Mouse (Mus musculus) lung, embryonic 15.5 days (tissue): ENCODE data around the gene Vmn2r73. TPM values are rescaled to one million over a fixed set of nuclear protein-coding genes. Genes with fewer than 3 reads are reported as not detected.
"Not testable (repeated sequence)": the region's sequence is repeated elsewhere in the genome, so short reads cannot be mapped to it uniquely, and the experiment has no call there.

Experiments used
- ATAC-seq: fragments of 200-750 bp; cut with Nextera tagmentation; 2 replicates; pipeline ENCODE4 v1.8.0; 2017; ENCODE audit warnings: moderate number of reproducible peaks, borderline replicate concordance; ENCODE audit not compliant: low FRiP score, low TSS enrichment; ENCODE audit errors: extremely low read depth
- H3K27ac ChIP-seq: fragments of 300-500 bp; sonication (generic); 2 replicates; pipeline ENCODE4 v1.5.1; 2015; ENCODE audit warnings: moderate library complexity, mild to moderate bottlenecking, inconsistent platforms
- H3K27me3 ChIP-seq: fragments of 300-500 bp; sonication (generic); 2 replicates; pipeline ENCODE4 v1.6.1; 2015; ENCODE audit warnings: inconsistent platforms
- H3K36me3 ChIP-seq: fragments of 300-500 bp; sonication (generic); 2 replicates; pipeline ENCODE4 v1.6.1; 2015; ENCODE audit warnings: inconsistent platforms
- H3K4me1 ChIP-seq: fragments of 300-500 bp; sonication (generic); 2 replicates; pipeline ENCODE4 v1.6.1; 2015; ENCODE audit warnings: inconsistent platforms
- H3K4me2 ChIP-seq: fragments of 300-500 bp; sonication (generic); 2 replicates; pipeline ENCODE4 v1.6.1; 2015; ENCODE audit warnings: inconsistent platforms, mild to moderate bottlenecking, moderate library complexity
- H3K4me3 ChIP-seq: fragments of 300-500 bp; sonication (generic); 2 replicates; pipeline ENCODE4 v1.5.1; 2015; ENCODE audit warnings: mild to moderate bottlenecking, inconsistent platforms
- H3K9ac ChIP-seq: fragments of 300-500 bp; sonication (generic); 2 replicates; pipeline ENCODE4 v1.6.1; 2015; ENCODE audit warnings: inconsistent platforms
- H3K9me3 ChIP-seq: fragments of 300-500 bp; sonication (generic); 2 replicates; pipeline ENCODE4 v1.6.1; 2016; ENCODE audit warnings: inconsistent platforms
- WGBS: fragments of 180-500 bp; shearing (Covaris S2); methylation state at CpG from one replicate; pipeline ENCODE4 v1.1.7; 2015; 5-methylcytosine and 5-hydroxymethylcytosine counted together
- polyA plus RNA-seq: library from polyadenylated mRNA; unstranded; fragments of >200 nt; fragmentation: Nextera tagmentation; extraction: Ambion mirVana; gene quantifications from 2 replicates; pipeline ENCODE4 v1.2.1, GENCODE M21; 2015

The Vmn2r73 gene
- not detected in 2 replicates for polyA plus RNA-seq

DNA sequence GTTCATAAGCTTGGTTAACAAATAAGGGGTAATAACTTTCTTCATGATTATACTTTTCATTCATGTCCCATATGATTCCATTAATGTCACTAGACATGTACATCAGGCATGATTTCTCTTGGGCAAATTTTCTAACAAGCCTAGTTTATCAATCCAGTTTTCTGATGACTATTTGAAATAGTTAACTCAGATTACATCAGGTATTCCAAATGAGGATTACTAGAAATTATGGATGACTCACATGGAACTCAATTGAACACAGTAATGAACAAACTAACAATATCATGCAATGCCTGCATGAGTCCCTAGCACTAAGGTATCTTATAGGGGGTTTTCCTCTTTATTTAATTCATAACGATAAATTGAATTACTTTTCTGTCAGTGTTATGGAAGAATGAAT is at the start of gene Vmn2r73:
Gene Vmn2r73, minus strand, starts transcription at position 101 of the 400 bp plus-strand sequence.
- Histone ChIP-seq H3K4me3 (no peak within 1 kb of the TSS), H3K9me3 (no peaks in the 10 kb centered on the region), H3K4me2 (no peak within 1 kb of the TSS), H3K27me3 (no peaks in the 10 kb centered on the region), H3K36me3 (no peaks in the 10 kb centered on the region), H3K4me1 (no peaks in the 10 kb centered on the region), H3K27ac (no peak within 1 kb of the TSS), H3K9ac (no peak within 1 kb of the TSS)
- 76% methylated on average over 1 of the region's 1 CpGs for WGBS
- ATAC-seq: no peak

DNA sequence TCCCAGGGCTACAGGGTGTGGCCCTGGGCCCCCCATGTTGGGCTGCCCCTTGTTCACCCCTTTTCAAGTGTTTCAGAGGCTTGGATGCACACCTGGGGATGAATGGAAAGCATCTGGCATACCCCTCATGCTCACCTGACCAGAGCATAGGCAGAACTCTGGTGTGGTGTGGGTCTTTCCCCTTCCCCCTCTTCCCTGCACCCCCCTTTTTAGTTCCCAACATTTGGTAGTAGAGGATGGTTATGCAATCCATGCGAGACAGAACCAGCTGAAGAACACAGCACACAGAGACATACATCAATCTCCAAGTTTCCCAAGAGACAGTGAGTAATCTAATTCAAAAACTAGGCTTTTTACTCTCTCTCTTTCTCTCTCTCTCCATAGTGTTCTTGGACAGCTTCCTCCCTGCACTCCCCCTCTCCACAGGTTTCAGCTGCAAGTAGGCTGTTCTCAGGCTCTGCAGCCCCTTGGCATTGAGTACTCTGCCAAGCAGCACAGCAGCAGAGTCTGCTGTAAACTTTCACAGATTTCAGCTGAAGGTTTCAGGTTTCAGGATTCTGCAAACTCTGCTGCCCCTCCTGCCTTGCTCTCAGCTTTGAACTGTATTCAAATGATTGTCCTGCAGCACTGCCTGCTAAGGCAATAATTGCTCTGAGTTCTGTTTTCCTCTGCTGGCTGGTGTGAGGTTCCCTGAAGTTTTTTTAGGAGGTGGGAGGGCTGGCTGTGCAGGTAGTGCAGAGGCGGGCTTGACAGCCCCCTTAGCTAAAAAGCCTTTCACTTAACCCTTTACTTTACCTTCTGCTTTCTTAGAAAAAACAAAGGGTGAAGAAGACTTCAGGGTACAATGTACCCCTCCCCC is 35.7 kb downstream of the Vmn2r73 start:
- no peak overlapping the region for H3K4me2 ChIP-seq
- H3K9ac ChIP-seq: no peak overlapping the region
- no peaks in the 10 kb centered on the region for H3K27me3 ChIP-seq
- ATAC-seq: no peak
- no peak overlapping the region for H3K4me3 ChIP-seq
- H3K4me1 ChIP-seq: no peaks in the 10 kb centered on the region
- no peaks in the 10 kb centered on the region for H3K9me3 ChIP-seq
- no peak overlapping the region for H3K27ac ChIP-seq
- WGBS: 9% methylated on average over 2 of the region's 2 CpGs
- no peaks in the 10 kb centered on the region for H3K36me3 ChIP-seq

GRCm38 (mm10) chr7:85818092-85818491 is 58.0 kb downstream of the Vmn2r73 start:
- not testable (repeated sequence) for H3K4me3 ChIP-seq, H3K27me3 ChIP-seq, H3K4me2 ChIP-seq, H3K9me3 ChIP-seq, H3K36me3 ChIP-seq, ATAC-seq, H3K4me1 ChIP-seq, H3K9ac ChIP-seq, H3K27ac ChIP-seq
- WGBS: 10% methylated on average over 6 of the region's 6 CpGs

Other genes with a start within 250 kb of the Vmn2r73 start
- not detected in 2 replicates for gene Vmn2r72, start 121.2 kb downstream of the Vmn2r73 start, polyA plus RNA-seq
- not detected in 2 replicates for gene Vmn2r74, start 85.4 kb upstream of the Vmn2r73 start, polyA plus RNA-seq